Mouse (Mus musculus) Patski (cell line): Measurements from ENCODE around the gene Mgat3. TPM values are rescaled to one million over a fixed set of nuclear protein-coding genes. Genes with fewer than 3 reads are reported as not detected.

ENCODE experiments used
- ATAC-seq: fragments of 100-300 bp; one replicate; pipeline ENCODE4 v1.8.0; 2021
- CTCF ChIA-PET: fragments of 350-600 bp; sonication (Branson Sonifier 250); formaldehyde crosslinking; loops from one replicate; lab custom pipeline; 2022; ENCODE audit warnings: inconsistent platforms; lab: Charles Lee
- POLR2A ChIA-PET: fragments of 350-600 bp; sonication (Branson Sonifier 250); formaldehyde crosslinking; loops from one replicate; lab custom pipeline; 2022; ENCODE audit warnings: antibody characterized with exemption, inconsistent platforms; lab: Charles Lee
- DNase-seq: peaks from one replicate; pipeline ENCODE4 v3.0.0-alpha.2; 2011; ENCODE audit warnings: low read depth, low spot score
- H3K27me3 ChIP-seq: fragments of 371-371 bp; one replicate; pipeline ENCODE4 v1.5.1; 2021
- CTCF ChIP-seq: fragments of 100-300 bp; IDR thresholded peaks from one replicate; pipeline ENCODE4 v1.5.1; 2021
- in situ Hi-C: fragments of 300-500 bp; cut with MboI; formaldehyde crosslinking; loops from 3 replicates; pipeline ENCODE4 v1.11.1; 2018; ENCODE audit warnings: low pct_unique_long_range_greater_than_20kb, mixed read lengths
- polyA plus RNA-seq: library from polyadenylated mRNA; unstranded; gene quantifications from one replicate; pipeline ENCODE4 v1.2.3, GENCODE M21; 2021

Mgat3 gene
- polyA plus RNA-seq, 1 experiment from 2014 or later = 41.0 TPM

DNA sequence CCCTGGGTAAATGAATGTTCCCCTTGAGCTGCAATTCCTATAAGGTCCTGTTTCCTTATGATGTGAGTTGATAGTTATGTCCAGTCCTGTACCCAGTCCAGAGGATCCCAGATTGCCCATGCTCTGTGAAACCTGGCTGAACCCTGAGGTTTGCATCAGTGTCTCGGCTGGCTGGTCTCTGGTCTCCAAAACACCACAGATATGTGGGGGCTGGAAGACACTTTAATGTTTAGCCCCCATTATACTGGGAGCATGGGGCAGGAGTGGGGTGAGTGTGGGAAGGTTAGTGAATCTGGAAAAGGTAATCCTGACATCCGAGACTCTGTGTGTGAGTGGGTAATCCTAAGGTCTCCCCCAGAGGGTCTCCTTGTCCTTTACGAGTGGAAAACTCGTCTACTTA, 59.5 kb downstream of the Mgat3 start:
- POLR2A ChIA-PET = interaction anchor here (0.8 to 1.6 kb wide), 2 partner anchors 8 to 22 kb away, joined by 3 to 9 read pairs; partner anchors contain the start of gene Atf4
- CTCF ChIA-PET = interaction anchor here (0.9 to 3.1 kb wide), 3 partner anchors 8 to 28 kb away, joined by 4 to 8 read pairs (median 4); no protein-coding TSS in a partner anchor
- in situ Hi-C loops = no loop called here
- no peaks in the 10 kb centered on the region for H3K27me3 ChIP-seq
- TF ChIP-seq CTCF = no peak
- DNase-seq = no peak
- ATAC-seq = no peak

DNA sequence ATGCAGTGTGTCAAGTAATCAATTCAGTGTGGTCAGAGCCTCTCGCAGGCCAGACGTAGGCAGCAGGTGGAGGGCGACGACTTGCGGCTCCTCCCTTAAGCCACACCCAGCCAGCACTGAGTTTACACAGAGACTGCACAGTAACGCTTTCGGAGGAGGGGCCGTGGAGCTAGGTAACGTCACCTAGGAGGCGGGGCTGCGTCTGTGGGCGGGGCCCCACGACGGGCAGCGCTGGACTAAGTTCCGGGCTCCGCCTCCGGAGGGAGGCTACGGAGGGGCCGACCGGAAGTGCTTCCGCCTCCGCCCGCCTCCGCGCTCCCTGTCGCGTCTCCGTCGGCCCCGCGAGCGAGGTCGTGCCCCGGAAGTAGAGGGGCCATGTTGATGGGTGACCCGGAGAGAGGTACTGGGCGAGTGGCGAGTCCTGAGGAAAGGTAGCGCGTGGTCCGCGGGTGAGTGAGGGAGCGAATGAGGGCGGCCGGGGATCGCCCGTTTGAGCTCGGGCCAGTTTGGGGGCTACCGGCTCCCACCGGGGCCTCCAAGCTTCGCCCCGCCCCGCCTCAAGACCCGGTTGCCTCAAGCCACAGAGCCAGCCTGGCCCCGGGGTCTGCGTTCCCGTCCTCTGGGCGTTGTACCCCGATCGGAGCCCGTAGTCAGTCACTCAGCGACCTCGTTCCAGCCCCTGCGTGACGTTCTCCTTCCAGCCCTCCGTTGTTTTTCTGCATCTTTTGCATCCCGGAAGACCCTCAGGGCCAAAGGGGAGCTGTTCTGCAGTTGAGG, 60.4 kb downstream of the Mgat3 start, which contains the start of gene Mief1:
TSS of gene Mief1 (plus strand) at position 286 of the 777 bp plus-strand sequence.
- ChIA-PET POLR2A (interaction anchor here (0.8 to 1.6 kb wide), 3 partner anchors 9 to 23 kb away, joined by 3 to 9 read pairs (median 4); partner anchors contain the start of gene Atf4), CTCF (interaction anchor here (0.9 to 3.1 kb wide), 3 partner anchors 9 to 27 kb away, joined by 4 to 8 read pairs (median 4); no protein-coding TSS in a partner anchor)
- ATAC-seq = peak; percentile 88

GRCm38 (mm10) chr15:80235535-80235934, 62.0 kb downstream of the Mgat3 start, which contains the start of gene AC140267.1:
AC140267.1 (plus strand) TSS chr15:80235835.
- no peak for TF ChIP-seq CTCF
- no peak for ATAC-seq
- ChIA-PET POLR2A (interaction anchor here (0.8 to 1.0 kb wide), 2 partner anchors 10 to 21 kb away, joined by 3 to 4 read pairs; no protein-coding TSS in a partner anchor), CTCF (interaction anchor here (0.8 kb wide), 1 partner anchor 10 kb away, joined by 4 read pairs; no protein-coding TSS in a partner anchor)
- in situ Hi-C loops = no loop called here
- H3K27me3 ChIP-seq = no peaks in the 10 kb centered on the region
- no peak for DNase-seq

More for the DNA sequence above, 60.4 kb downstream of the Mgat3 start, which contains the start of gene Mief1:
- TF ChIP-seq CTCF = no peak
- peak; percentile 80 for DNase-seq
- H3K27me3 ChIP-seq = no peaks in the 10 kb centered on the region
- in situ Hi-C loops = no loop called here

GRCm38 (mm10) chr15:80248135-80248534, 74.6 kb downstream of the Mgat3 start:
- DNase-seq (no peak), ATAC-seq (no peak)
- ChIA-PET CTCF (interaction anchor here (0.9 to 1.0 kb wide), 2 partner anchors 9 to 12 kb away, joined by 3 read pairs; no protein-coding TSS in a partner anchor), POLR2A (no interaction called here)
- no peaks in the 10 kb centered on the region for H3K27me3 ChIP-seq
- no peak for TF ChIP-seq CTCF
- in situ Hi-C loops = no loop called here

- no peak for ATAC-seq
These were observed 75.1 kb downstream of the Mgat3 start for GRCm38 (mm10) chr15:80248596-80248995.

DNA sequence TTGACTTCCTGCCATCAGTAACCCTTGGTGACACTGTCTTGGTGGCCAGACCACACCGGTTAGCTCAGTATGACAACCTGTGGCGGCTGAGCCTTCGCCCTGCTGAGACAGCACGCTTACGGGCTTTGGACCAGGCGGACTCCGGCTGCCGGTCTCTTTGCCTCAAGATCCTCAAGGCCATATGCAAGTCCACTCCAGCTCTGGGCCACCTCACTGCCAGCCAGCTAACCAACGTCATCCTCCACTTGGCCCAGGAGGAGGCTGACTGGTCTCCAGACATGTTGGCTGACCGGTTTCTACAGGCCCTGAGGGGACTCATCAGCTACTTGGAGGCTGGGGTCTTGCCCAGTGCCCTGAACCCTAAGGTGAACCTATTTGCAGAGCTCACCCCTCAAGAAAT, 76.2 kb downstream of the Mgat3 start:
- in situ Hi-C loops = loop anchor here (25.0 kb wide), 2 partner anchors 563 to 688 kb away; partner anchors contain the start of gene Adsl
- no peak for DNase-seq
- ChIA-PET CTCF (no interaction called here), POLR2A (no interaction called here)
- TF ChIP-seq CTCF = no peak
- no peak for ATAC-seq
- no peaks in the 10 kb centered on the region for H3K27me3 ChIP-seq

More at GRCm38 (mm10) chr15:80248596-80248995, 75.1 kb downstream of the Mgat3 start:
- ChIA-PET CTCF (interaction anchor here (0.9 to 1.0 kb wide), 2 partner anchors 9 to 12 kb away, joined by 3 read pairs; no protein-coding TSS in a partner anchor), POLR2A (no interaction called here)
- no peaks in the 10 kb centered on the region for H3K27me3 ChIP-seq
- in situ Hi-C loops = no loop called here
- no peak for TF ChIP-seq CTCF
- DNase-seq = no peak

DNA sequence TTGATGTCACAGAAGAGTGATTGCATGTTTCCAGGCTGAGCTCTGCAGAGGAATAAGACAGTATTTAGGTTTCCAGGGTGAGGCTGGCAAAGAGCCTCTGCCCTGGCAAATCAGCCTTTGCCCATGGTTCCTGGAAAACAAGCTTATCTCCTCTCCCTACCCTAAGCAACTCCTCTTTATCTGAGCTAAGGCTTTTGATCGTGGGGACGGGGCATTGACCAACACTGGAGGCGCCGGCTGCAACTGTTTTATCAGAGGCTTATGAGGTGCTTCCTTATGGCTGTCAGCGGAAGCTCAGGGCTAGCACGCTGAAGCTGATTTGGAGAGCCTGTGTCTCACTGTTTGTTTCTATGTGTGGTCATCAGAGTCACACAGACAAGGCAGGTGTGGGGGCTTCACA, 77.1 kb downstream of the Mgat3 start:
- no peak for ATAC-seq
- ChIA-PET POLR2A (no interaction called here), CTCF (no interaction called here)
- no peak for DNase-seq
- H3K27me3 ChIP-seq = no peaks in the 10 kb centered on the region
- in situ Hi-C loops = loop anchor here (25.0 kb wide), 2 partner anchors 562 to 687 kb away; partner anchors contain the start of gene Adsl
- TF ChIP-seq CTCF = no peak

DNA sequence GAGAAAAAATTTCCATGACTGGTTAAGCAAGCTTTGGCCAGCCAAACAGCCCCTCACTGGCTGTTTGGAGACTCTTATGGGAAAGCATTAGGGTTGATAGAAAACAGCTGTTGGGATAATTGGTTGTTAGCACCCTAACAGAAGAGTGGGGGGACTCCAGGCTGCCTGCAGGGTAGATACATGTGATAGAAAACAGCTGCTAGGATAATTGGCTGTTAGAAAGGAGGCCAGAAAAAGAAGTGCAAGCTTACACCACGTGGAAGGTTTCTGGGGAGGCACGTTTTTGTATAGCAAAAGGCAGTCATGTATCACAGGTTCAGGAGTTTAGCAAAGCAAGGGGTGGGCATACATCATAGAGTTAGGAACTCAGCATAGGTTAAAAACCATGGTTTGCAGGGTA, 80.0 kb downstream of the Mgat3 start:
- no peaks in the 10 kb centered on the region for H3K27me3 ChIP-seq
- DNase-seq (no peak), ATAC-seq (no peak)
- no peak for TF ChIP-seq CTCF
- POLR2A ChIA-PET = no interaction called here
- CTCF ChIA-PET = no interaction called here
- in situ Hi-C loops = loop anchor here (25.0 kb wide), 2 partner anchors 559 to 684 kb away; partner anchors contain the start of gene Adsl

GRCm38 (mm10) chr15:80254207-80254606, 80.7 kb downstream of the Mgat3 start:
- TF ChIP-seq CTCF = no peak
- ChIA-PET POLR2A (interaction anchor here (1.1 to 2.2 kb wide), 2 partner anchors 17 to 20 kb away, joined by 9 to 11 read pairs; partner anchors contain the start of gene Mief1), CTCF (no interaction called here)
- no peaks in the 10 kb centered on the region for H3K27me3 ChIP-seq
- in situ Hi-C loops = loop anchor here (25.0 kb wide), 2 partner anchors 558 to 683 kb away; partner anchors contain the start of gene Adsl
- DNase-seq = no peak
- no peak for ATAC-seq

- ATAC-seq (peak; percentile 84), DNase-seq (peak; percentile 94)
- no peak for TF ChIP-seq CTCF
- ChIA-PET POLR2A (interaction anchor here (1.1 to 2.2 kb wide), 3 partner anchors 17 to 35 kb away, joined by 6 to 11 read pairs (median 9); partner anchors contain the start of gene Mief1), CTCF (interaction anchor here (0.9 kb wide), 1 partner anchor 27 kb away, joined by 3 read pairs; no protein-coding TSS in a partner anchor)
- in situ Hi-C loops = loop anchor here (25.0 kb wide), 2 partner anchors 557 to 682 kb away; partner anchors contain the start of gene Adsl
- H3K27me3 ChIP-seq = no peaks in the 10 kb centered on the region
These were observed 81.5 kb downstream of the Mgat3 start, which contains the start of gene Atf4 for GRCm38 (mm10) chr15:80254847-80255645. Atf4 (plus strand) TSS chr15:80255184.
